Mouse (Mus musculus) cerebellum, adult 11 months (tissue): ENCODE data around the gene Padi6.

Experiments
- DNase-seq: peaks from one replicate; pipeline ENCODE4 v3.0.0; 2022

The Padi6 gene

GRCm38 (mm10) chr4:140680731-140681397 is 61.6 kb downstream of the Padi6 start:
- DNase-seq, result no peak

- peak; percentile 71 for DNase-seq
Measured at GRCm38 (mm10) chr4:140679723-140680380, 62.6 kb downstream of the Padi6 start.

GRCm38 (mm10) chr4:140679038-140679437 is 63.4 kb downstream of the Padi6 start:
- no peak for DNase-seq
